Mouse (Mus musculus) midbrain, embryonic 13.5 days (tissue): ENCODE results near the gene Rbm5. TPM values are rescaled to one million over a fixed set of nuclear protein-coding genes. Genes with fewer than 3 reads are reported as not detected.

Experiments
- ATAC-seq: fragments of 200-750 bp; cut with Nextera tagmentation; 2 replicates; pipeline ENCODE4 v1.8.0; 2017; ENCODE audit warnings: mild to moderate bottlenecking, moderate TSS enrichment, moderate library complexity
- H3K27ac ChIP-seq: fragments of 300-500 bp; sonication (generic); 2 replicates; pipeline ENCODE4 v1.5.1; 2015; ENCODE audit warnings: inconsistent platforms, mild to moderate bottlenecking, moderate library complexity
- H3K27me3 ChIP-seq: fragments of 300-500 bp; sonication (generic); 2 replicates; pipeline ENCODE4 v1.6.1; 2015; ENCODE audit warnings: mild to moderate bottlenecking, inconsistent platforms
- H3K36me3 ChIP-seq: fragments of 300-500 bp; sonication (generic); 2 replicates; pipeline ENCODE4 v1.6.1; 2015; ENCODE audit warnings: mild to moderate bottlenecking, inconsistent platforms
- H3K4me1 ChIP-seq: fragments of 300-500 bp; sonication (generic); replicated peaks from 2 replicates; pipeline ENCODE4 v1.6.1; 2015; ENCODE audit warnings: inconsistent platforms
- H3K4me2 ChIP-seq: fragments of 300-500 bp; sonication (generic); replicated peaks from 2 replicates; pipeline ENCODE4 v1.6.1; 2015; ENCODE audit warnings: moderate library complexity, mild to moderate bottlenecking, inconsistent platforms
- H3K4me3 ChIP-seq: fragments of 300-500 bp; sonication (generic); replicated peaks from 2 replicates; pipeline ENCODE4 v1.5.1; 2015; ENCODE audit warnings: mild to moderate bottlenecking, inconsistent platforms
- H3K9ac ChIP-seq: fragments of 300-500 bp; sonication (generic); replicated peaks from 2 replicates; pipeline ENCODE4 v1.6.1; 2015; ENCODE audit warnings: mild to moderate bottlenecking, inconsistent platforms
- H3K9me3 ChIP-seq: fragments of 300-500 bp; sonication (generic); 2 replicates; pipeline ENCODE4 v1.6.1; 2016; ENCODE audit warnings: mild to moderate bottlenecking, inconsistent platforms
- WGBS: fragments of 180-500 bp; shearing (Covaris S2); methylation state at CpG from one replicate; pipeline ENCODE4 v1.1.7; 2015; 5-methylcytosine and 5-hydroxymethylcytosine counted together
- polyA plus RNA-seq: library from polyadenylated mRNA; unstranded; fragments of >200 nt; fragmentation: Nextera tagmentation; extraction: Ambion mirVana; gene quantifications from 2 replicates; pipeline ENCODE4 v1.2.1, GENCODE M21; 2015

The Rbm5 gene
- 282 and 315 TPM in 2 replicates for polyA plus RNA-seq

DNA sequence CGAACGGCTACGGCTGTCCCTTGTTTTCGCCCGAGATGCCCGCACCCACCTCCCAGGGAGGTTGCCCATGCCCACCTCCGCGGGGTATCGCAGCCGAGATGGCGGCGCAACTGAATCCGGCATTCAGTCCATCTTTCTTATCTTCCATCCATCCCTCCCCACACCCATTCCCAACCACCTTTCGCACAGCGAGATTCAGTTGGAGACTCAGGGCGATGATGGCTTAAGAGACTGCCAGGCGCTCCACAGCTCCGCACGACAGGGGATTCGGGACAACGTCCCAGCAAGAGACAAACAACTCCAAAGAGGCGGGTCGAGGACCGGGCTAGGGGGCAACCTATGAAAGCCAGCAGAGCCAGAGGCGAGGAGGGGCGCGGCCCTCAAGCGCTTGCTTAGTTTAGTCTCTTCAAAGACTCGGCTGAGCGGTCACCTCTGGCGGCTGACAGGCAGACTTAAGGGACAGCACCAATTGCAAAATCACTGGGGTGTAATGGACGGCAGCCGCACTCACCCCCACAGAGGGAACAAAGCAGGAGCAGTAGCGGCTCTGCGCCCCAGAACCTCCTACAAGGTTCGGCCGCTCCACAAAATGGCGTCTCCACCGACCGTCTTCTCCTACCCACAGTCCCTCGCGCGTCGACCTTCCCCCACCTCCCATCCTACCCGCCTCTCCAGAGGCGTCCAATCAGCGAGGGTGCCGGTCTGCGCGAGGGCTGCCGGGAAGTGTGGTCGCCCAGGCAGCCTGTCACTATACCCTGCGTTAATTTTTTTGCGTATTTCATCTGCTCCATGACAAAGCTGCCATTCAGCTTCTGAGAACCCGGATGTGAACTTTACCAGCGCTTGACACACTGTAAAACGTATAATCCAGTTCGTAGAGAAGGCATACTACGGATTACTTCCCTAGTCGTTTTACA lies at the start of gene Rbm5:
Gene Rbm5, minus strand, starts transcription at position 623 of the 917 bp plus-strand sequence.
- Histone ChIP-seq H3K9me3 (no peaks in the 10 kb centered on the region; the same call in 1 of the 2 replicates), H3K4me3 (peak within 1 kb of the TSS; percentile 100), H3K4me1 (peaks cover 25% of the 10 kb centered on the region), H3K27ac (peak within 1 kb of the TSS; percentile 95), H3K9ac (peak within 1 kb of the TSS; percentile 100), H3K4me2 (peak within 1 kb of the TSS; percentile 81), H3K36me3 (peaks cover 63% of the 10 kb centered on the region), H3K27me3 (no peaks in the 10 kb centered on the region)
- under 1% methylated on average over 59 of the region's 60 CpGs for WGBS
- peak; percentile 100 for ATAC-seq

DNA sequence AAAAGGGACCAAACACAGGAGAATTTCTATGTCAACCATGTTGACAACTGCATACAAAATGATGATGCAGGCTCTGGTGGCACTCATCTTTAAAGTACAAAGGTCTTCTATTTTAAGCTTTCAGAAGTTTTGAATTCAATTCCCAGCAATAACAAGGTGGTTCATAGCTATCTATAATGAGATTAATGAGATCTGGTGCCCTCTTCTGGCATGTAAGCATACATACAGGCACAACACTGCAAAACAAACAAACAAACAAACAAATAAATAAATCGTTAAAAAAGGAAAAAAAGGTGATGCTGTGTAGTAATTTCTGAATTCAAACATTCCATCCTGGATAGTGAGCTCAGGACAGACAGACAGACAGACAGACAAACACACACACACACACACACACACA lies 41.3 kb upstream of the Rbm5 start:
- no peak overlapping the region for H3K4me2 ChIP-seq
- H3K4me3 ChIP-seq: no peak overlapping the region
- H3K27ac ChIP-seq: no peak overlapping the region
- H3K27me3 ChIP-seq: no peaks in the 10 kb centered on the region
- H3K9ac ChIP-seq: no peak overlapping the region
- H3K9me3 ChIP-seq: no peaks in the 10 kb centered on the region
- no peak for ATAC-seq
- 86% methylated on average over 1 of the region's 1 CpGs for WGBS
- no peaks in the 10 kb centered on the region for H3K4me1 ChIP-seq
- H3K36me3 ChIP-seq: peaks cover 21% of the 10 kb centered on the region

DNA sequence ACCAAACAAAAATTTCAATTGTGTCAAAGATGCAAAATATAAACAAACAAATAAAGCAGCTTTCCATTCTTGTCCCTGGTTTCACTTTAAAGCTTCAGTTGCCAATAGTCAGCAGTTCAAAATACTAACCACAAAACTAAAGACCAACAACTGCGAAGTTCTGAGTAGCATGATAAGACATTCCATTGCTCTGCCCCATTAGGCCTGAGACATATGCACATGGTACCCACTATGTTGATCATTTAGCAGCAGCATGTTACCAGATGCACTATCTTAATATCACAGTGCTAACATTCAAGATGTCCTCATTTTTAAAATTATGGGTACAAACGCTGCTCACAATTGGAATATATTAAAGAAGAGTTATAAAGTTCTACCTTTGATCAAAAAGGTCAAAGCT lies 40.2 kb upstream of the Rbm5 start:
- Histone ChIP-seq H3K27me3 (no peaks in the 10 kb centered on the region), H3K4me1 (no peaks in the 10 kb centered on the region), H3K9ac (no peak overlapping the region), H3K4me2 (no peak overlapping the region), H3K9me3 (no peaks in the 10 kb centered on the region), H3K4me3 (no peak overlapping the region), H3K36me3 (peaks cover 14% of the 10 kb centered on the region), H3K27ac (no peak overlapping the region)
- WGBS: 95% methylated on average over 2 of the region's 2 CpGs
- ATAC-seq: no peak

DNA sequence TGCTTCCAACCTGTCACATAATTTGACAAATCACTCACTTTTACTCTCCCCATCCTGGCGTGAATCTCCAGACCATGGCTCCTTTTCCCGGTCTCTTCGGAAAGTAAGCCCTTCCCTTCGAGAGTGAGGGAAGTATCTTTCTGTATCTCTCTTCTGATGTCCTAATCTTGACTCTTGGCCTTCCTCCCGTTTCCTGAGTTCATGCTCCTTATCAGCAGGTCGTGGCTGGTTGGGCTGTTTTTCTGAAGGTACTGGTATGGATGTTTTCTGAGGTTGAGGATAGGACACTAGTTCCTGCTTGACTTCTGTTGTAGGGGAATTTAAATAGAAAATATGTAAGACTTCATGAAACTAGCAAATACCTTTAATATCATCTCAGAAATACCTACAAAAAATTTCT lies 20.9 kb upstream of the Rbm5 start:
- Histone ChIP-seq H3K4me3 (no peak overlapping the region), H3K9ac (no peak overlapping the region), H3K4me1 (no peaks in the 10 kb centered on the region), H3K27me3 (no peaks in the 10 kb centered on the region), H3K4me2 (no peak overlapping the region), H3K27ac (no peak overlapping the region), H3K36me3 (peaks cover 65% of the 10 kb centered on the region), H3K9me3 (no peaks in the 10 kb centered on the region)
- WGBS: 96% methylated on average over 6 of the region's 6 CpGs
- ATAC-seq: no peak

DNA sequence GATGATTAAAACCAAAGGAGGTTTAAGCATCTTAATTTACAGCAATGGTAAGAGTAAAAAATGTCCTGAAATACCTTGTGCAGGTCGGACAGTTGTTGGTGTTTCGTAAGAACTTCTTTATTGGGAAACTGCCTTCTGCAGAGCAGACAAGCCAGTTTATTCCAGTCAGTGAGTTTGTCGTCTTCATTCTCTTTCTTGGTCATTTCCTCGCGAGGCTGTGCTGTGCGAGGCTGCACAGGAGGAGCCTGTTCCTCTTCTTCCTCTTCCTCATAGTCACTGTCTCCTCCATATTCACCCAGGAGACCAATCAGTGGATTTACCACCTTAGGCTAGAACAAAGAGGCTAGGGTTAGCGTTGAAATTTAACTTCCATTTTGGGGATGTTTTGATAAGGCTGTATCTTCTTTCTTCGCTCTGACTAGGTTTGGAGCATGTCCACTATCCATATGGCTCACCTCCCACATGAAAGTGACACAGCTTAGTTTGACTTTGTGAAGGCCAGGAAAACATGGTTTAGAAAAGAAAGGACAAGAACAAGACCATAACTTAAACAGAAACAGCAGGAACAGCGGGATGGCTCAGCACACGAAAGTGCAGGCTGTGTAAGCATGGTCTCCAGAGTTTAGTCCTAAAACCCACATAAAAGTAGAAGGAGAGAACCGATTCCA lies 11.9 kb upstream of the Rbm5 start:
- WGBS: 95% methylated on average over 11 of the region's 11 CpGs
- Histone ChIP-seq H3K9me3 (no peaks in the 10 kb centered on the region), H3K4me3 (no peak overlapping the region), H3K27me3 (no peaks in the 10 kb centered on the region), H3K4me1 (no peaks in the 10 kb centered on the region), H3K36me3 (peaks cover 83% of the 10 kb centered on the region), H3K4me2 (no peak overlapping the region), H3K27ac (no peak overlapping the region), H3K9ac (no peak overlapping the region)
- ATAC-seq: no peak

DNA sequence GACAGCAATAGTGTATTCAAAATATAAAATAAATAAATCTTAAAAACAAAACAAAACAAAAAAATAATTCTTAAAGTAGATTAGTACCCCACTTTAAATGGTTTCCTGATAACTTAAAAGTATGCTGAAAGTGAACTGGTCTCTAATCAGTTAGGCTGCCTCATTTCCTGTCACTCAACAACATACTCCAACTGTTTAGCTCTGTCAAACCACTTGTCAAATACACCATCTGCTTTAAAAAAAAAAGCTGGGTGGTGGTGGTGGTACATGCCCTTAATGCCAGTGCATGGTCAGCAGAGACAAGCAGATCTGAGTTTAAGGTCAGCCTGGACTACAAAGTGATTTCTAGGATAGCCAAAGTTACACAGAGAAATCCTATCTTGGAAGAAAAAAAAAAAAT lies 6.0 kb upstream of the Rbm5 start:
- H3K27ac ChIP-seq: no peak overlapping the region
- H3K9ac ChIP-seq: no peak overlapping the region
- no peaks in the 10 kb centered on the region; the same call in 1 of the 2 replicates for H3K9me3 ChIP-seq
- ATAC-seq: no peak
- H3K4me1 ChIP-seq: 0 out of 2 replicates have a peak, but pooled peaks cover under 1% of the 10 kb centered on the region
- no peak overlapping the region for H3K4me2 ChIP-seq
- no peak overlapping the region for H3K4me3 ChIP-seq
- no peaks in the 10 kb centered on the region for H3K27me3 ChIP-seq
- H3K36me3 ChIP-seq: peaks cover 76% of the 10 kb centered on the region

DNA sequence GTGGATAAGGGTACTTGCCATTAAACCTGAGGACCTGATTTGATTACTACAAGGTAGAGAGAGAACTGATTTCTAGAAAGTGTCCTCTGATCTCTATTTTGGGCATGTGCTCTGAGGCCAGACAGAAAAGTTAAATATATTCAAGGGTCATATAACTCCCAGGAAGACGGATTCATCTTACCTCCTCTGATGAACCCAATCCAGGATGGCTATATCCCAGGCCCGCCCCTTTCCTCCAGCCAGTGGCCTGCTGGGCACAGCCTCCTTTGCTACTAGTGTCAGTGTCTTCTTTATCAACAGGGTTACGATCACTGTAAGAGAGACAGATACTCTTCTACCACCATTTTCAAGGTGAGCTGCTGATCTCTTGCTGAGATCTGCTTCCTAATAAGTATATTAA lies 3.6 kb upstream of the Rbm5 start:
- H3K27me3 ChIP-seq: no peaks in the 10 kb centered on the region
- H3K9ac ChIP-seq: no peak overlapping the region
- no peak for ATAC-seq
- H3K36me3 ChIP-seq: peaks cover 57% of the 10 kb centered on the region
- H3K4me1 ChIP-seq: peaks cover 7% of the 10 kb centered on the region
- H3K27ac ChIP-seq: no peak overlapping the region
- no peaks in the 10 kb centered on the region; the same call in 1 of the 2 replicates for H3K9me3 ChIP-seq
- 94% methylated on average over 3 of the region's 3 CpGs for WGBS
- no peak overlapping the region for H3K4me3 ChIP-seq
- no peak overlapping the region for H3K4me2 ChIP-seq

DNA sequence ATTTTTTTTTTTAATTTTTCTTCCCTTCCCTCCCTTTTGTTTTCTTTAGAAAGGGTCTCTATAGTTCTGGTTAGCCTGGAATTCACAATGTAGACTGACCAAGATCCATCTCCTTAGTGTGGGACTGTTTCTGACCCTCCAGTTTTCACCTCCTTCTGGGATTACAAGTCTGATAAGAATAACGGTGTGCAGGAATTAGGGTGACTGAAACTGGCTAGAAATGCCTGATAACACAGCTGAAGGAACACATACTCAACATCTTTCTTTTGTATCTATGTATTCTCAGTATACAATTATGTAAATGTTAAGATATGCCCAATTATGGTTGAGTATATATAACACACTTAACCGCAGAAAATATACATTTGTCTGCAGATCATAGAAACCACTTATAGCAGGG lies 986 bp upstream of the Rbm5 start:
- ATAC-seq: no peak
- H3K9ac ChIP-seq: no peak overlapping the region
- H3K9me3 ChIP-seq: no peaks in the 10 kb centered on the region; the same call in 1 of the 2 replicates
- peaks cover 61% of the 10 kb centered on the region for H3K36me3 ChIP-seq
- H3K4me1 ChIP-seq: peaks cover 25% of the 10 kb centered on the region
- WGBS: 70% methylated on average over 2 of the region's 2 CpGs
- H3K4me3 ChIP-seq: no peak overlapping the region
- H3K27ac ChIP-seq: peak overlapping the region; percentile 93
- no peaks in the 10 kb centered on the region for H3K27me3 ChIP-seq
- H3K4me2 ChIP-seq: no peak overlapping the region

DNA sequence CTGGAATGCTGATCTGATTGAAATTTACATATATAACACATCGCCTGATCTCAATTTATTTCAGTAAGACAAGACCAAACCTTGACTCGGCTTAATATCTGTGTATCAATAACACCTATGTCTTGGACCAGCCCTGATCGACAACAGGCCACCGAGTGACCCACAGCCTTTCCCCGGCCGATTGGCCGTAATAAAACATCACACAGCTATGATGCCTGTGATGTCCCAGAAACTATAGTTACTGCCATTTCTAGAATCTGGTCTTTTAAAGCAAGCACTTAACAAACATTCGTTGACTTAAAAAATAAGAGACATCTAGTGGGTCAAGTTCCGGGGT lies 791 bp downstream of the Rbm5 start:
- Histone ChIP-seq H3K27me3 (no peaks in the 10 kb centered on the region), H3K4me3 (peak overlapping the region; percentile 100), H3K27ac (peak overlapping the region; percentile 95), H3K4me2 (peak overlapping the region; percentile 81), H3K9ac (peak overlapping the region; percentile 100), H3K4me1 (peaks cover 25% of the 10 kb centered on the region), H3K9me3 (no peaks in the 10 kb centered on the region; the same call in 1 of the 2 replicates), H3K36me3 (peaks cover 63% of the 10 kb centered on the region)
- ATAC-seq: no peak
- WGBS: 2% methylated on average over 9 of the region's 9 CpGs

DNA sequence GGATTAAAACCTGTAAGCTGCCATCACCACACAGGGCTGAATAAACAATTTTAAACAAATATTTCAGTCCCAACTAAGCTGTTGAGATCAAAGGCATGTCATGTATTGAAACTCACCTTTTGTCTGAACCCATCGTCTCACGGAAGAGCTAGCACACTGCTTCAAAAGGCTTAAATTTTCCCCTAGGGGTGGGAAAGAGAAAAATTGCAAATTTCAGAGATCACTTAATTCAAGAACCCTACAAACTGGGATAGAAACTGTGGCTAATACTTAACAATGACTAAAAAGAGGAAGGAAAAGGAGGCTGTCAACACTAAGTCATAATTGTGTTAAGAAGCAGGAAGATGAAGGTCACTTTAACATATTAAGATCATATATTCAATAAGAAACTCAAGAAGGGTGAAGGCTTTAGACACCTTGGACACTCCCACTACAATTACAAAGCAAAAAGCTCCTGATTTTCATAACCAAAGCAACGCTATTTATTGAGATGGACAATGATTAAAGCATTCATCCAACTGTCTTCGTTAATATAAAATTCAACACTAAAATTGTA lies 1.3 kb downstream of the Rbm5 start:
- no peaks in the 10 kb centered on the region; the same call in 1 of the 2 replicates for H3K9me3 ChIP-seq
- peaks cover 63% of the 10 kb centered on the region for H3K36me3 ChIP-seq
- ATAC-seq: no peak
- no peaks in the 10 kb centered on the region for H3K27me3 ChIP-seq
- H3K4me2 ChIP-seq: peak overlapping the region; percentile 81
- peaks cover 25% of the 10 kb centered on the region for H3K4me1 ChIP-seq
- peak overlapping the region; percentile 100 for H3K9ac ChIP-seq
- WGBS: 10% methylated on average over 4 of the region's 4 CpGs
- peak overlapping the region; percentile 95; the same call in 1 of the 2 replicates for H3K27ac ChIP-seq
- peak overlapping the region; percentile 100 for H3K4me3 ChIP-seq

DNA sequence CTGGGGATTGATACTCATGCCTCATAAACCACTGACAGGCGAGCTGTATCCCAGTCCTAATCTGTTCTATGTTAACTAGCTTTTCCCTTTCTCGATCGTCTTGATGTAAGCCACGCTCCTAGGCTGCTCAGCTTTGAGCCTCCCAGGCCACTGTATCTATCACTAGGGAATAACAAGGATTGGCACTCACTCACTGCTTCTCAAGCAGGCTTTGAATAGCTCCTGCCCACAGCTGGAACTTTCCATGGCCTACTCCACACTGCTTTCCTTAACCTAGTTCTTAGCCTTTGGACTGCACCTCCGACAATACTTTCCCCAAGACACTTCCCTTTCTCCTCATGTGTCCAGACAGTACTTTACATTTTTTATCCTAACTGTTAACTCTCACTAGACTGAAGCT lies 1.9 kb downstream of the Rbm5 start:
- Histone ChIP-seq H3K9ac (peak overlapping the region; percentile 100), H3K27me3 (no peaks in the 10 kb centered on the region), H3K36me3 (peaks cover 63% of the 10 kb centered on the region), H3K27ac (no peak overlapping the region), H3K4me1 (peaks cover 25% of the 10 kb centered on the region), H3K9me3 (no peaks in the 10 kb centered on the region; the same call in 1 of the 2 replicates), H3K4me3 (peak overlapping the region; percentile 100), H3K4me2 (peak overlapping the region; percentile 81)
- no peak for ATAC-seq
- WGBS: 84% methylated on average over 5 of the region's 5 CpGs

DNA sequence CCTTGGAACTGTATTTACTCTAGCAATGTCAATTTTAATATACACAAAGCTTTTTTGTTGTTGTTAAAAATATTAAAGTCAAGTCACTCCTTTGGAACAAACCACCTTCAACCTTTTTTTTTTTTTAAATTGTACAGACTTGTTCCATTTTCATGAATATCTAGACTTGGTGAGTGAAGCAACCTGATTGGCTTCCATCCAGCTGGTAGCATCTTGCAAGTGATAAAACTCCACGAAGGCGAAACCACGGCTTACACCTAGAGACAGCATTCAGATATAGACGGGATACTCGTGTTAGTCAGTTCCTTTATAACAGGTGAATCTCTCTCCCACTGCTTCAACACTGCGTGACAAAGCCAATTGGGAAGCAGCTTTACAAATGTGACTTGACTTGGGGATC lies 11.2 kb downstream of the Rbm5 start:
- WGBS: 96% methylated on average over 6 of the region's 6 CpGs
- H3K9me3 ChIP-seq: no peaks in the 10 kb centered on the region
- no peaks in the 10 kb centered on the region for H3K27me3 ChIP-seq
- no peak for ATAC-seq
- H3K4me3 ChIP-seq: no peak overlapping the region
- peaks cover 88% of the 10 kb centered on the region for H3K36me3 ChIP-seq
- H3K4me1 ChIP-seq: no peaks in the 10 kb centered on the region
- H3K27ac ChIP-seq: no peak overlapping the region
- H3K9ac ChIP-seq: no peak overlapping the region
- H3K4me2 ChIP-seq: no peak overlapping the region
